Mouse (Mus musculus) heart, embryonic 10.5 days (tissue): ENCODE data around the gene Unc45b. TPM values are rescaled to one million over a fixed set of nuclear protein-coding genes. Genes with fewer than 3 reads are reported as not detected.
"Not testable (repeated sequence)": the region's sequence is repeated elsewhere in the genome, so short reads cannot be mapped to it uniquely, and the experiment has no call there.

Experiments used
- DNase-seq: peaks from one replicate; pipeline ENCODE4 v3.0.0-alpha.2; 2017; ENCODE audit warnings: low spot score
- H3K27ac ChIP-seq: fragments of 300-500 bp; sonication (generic); 2 replicates; pipeline ENCODE4 v1.5.1; 2016; ENCODE audit warnings: mild to moderate bottlenecking
- H3K27me3 ChIP-seq: fragments of 300-500 bp; sonication (generic); 2 replicates; pipeline ENCODE4 v1.6.1; 2016; ENCODE audit warnings: mild to moderate bottlenecking; ENCODE audit not compliant: poor library complexity, insufficient read depth, severe bottlenecking
- H3K36me3 ChIP-seq: fragments of 300-500 bp; sonication (generic); 2 replicates; pipeline ENCODE4 v1.6.1; 2016; ENCODE audit warnings: mild to moderate bottlenecking, moderate library complexity
- H3K4me1 ChIP-seq: fragments of 300-500 bp; sonication (generic); 2 replicates; pipeline ENCODE4 v1.6.1; 2016; ENCODE audit warnings: mild to moderate bottlenecking
- H3K4me3 ChIP-seq: fragments of 300-500 bp; sonication (generic); 2 replicates; pipeline ENCODE4 v1.5.1; 2016; ENCODE audit warnings: mild to moderate bottlenecking, moderate library complexity
- H3K9me3 ChIP-seq: fragments of 300-500 bp; sonication (generic); 2 replicates; pipeline ENCODE4 v1.6.1; 2016; ENCODE audit warnings: mild to moderate bottlenecking, moderate library complexity
- WGBS: fragments of 180-500 bp; shearing (Covaris S2); methylation state at CpG from one replicate; pipeline ENCODE4 v1.1.7; 2016; 5-methylcytosine and 5-hydroxymethylcytosine counted together
- polyA plus RNA-seq: library from polyadenylated mRNA; unstranded; fragments of >200 nt; fragmentation: Nextera tagmentation; extraction: Ambion mirVana; gene quantifications from 2 replicates; pipeline ENCODE4 v1.2.1, GENCODE M21; 2016

Unc45b gene
- polyA plus RNA-seq, 1 experiment from 2014 or later = 185 TPM

GRCm38 (mm10) chr11:82931161-82931560 lies 20.8 kb downstream of the Unc45b start:
- peak overlapping the region; percentile 59 for H3K4me3 ChIP-seq
- H3K27me3 ChIP-seq = peaks cover 59% of the 10 kb centered on the region
- not testable (repeated sequence) for DNase-seq, H3K9me3 ChIP-seq
- H3K27ac ChIP-seq = peak overlapping the region; percentile 56; the same call in 1 of the 2 replicates
- WGBS = 3% methylated on average over 61 of the region's 63 CpGs
- H3K36me3 ChIP-seq = peaks cover 82% of the 10 kb centered on the region
- H3K4me1 ChIP-seq = peaks cover 13% of the 10 kb centered on the region; the same call in 1 of the 2 replicates

GRCm38 (mm10) chr11:82931671-82932450 lies 21.5 kb downstream of the Unc45b start:
- Histone ChIP-seq H3K36me3 (peaks cover 82% of the 10 kb centered on the region), H3K27ac (peak overlapping the region; percentile 56; the same call in 1 of the 2 replicates), H3K4me1 (peaks cover 13% of the 10 kb centered on the region; the same call in 1 of the 2 replicates), H3K4me3 (peak overlapping the region; percentile 59), H3K27me3 (peaks cover 66% of the 10 kb centered on the region)
- WGBS = 4% methylated on average over 114 of the region's 119 CpGs
- not testable (repeated sequence) for H3K9me3 ChIP-seq, DNase-seq

- DNase-seq = no peak
- Histone ChIP-seq H3K27ac (no peak overlapping the region), H3K4me1 (peaks cover 13% of the 10 kb centered on the region; the same call in 1 of the 2 replicates), H3K27me3 (peaks cover 61% of the 10 kb centered on the region), H3K4me3 (peak overlapping the region; percentile 59), H3K9me3 (no peaks in the 10 kb centered on the region), H3K36me3 (peaks cover 82% of the 10 kb centered on the region)
- 24% methylated on average over 29 of the region's 29 CpGs for WGBS
These were observed 22.8 kb downstream of the Unc45b start for GRCm38 (mm10) chr11:82933186-82933585.

GRCm38 (mm10) chr11:82943336-82943735 lies 33.0 kb downstream of the Unc45b start:
- DNase-seq = no peak
- 0 out of 2 replicates have a peak, but pooled peaks cover 3% of the 10 kb centered on the region for H3K27me3 ChIP-seq
- H3K9me3 ChIP-seq = no peaks in the 10 kb centered on the region
- H3K27ac ChIP-seq = no peak overlapping the region
- peaks cover 48% of the 10 kb centered on the region for H3K36me3 ChIP-seq
- no peak overlapping the region for H3K4me3 ChIP-seq
- no peaks in the 10 kb centered on the region for H3K4me1 ChIP-seq
- 65% methylated on average over 6 of the region's 6 CpGs for WGBS

- H3K4me3 ChIP-seq = no peak overlapping the region
- peaks cover 18% of the 10 kb centered on the region for H3K27me3 ChIP-seq
- no peak overlapping the region for H3K27ac ChIP-seq
- no peaks in the 10 kb centered on the region for H3K4me1 ChIP-seq
- 9% methylated on average over 2 of the region's 2 CpGs for WGBS
- peaks cover 25% of the 10 kb centered on the region for H3K36me3 ChIP-seq
- no peak for DNase-seq
- H3K9me3 ChIP-seq = no peaks in the 10 kb centered on the region
These were observed 35.3 kb downstream of the Unc45b start for GRCm38 (mm10) chr11:82945636-82946035.

- H3K27me3 ChIP-seq = peaks cover 33% of the 10 kb centered on the region
- DNase-seq = no peak
- WGBS = 54% methylated on average over 4 of the region's 4 CpGs
- H3K27ac ChIP-seq = no peak overlapping the region
- peaks cover 9% of the 10 kb centered on the region for H3K36me3 ChIP-seq
- H3K4me1 ChIP-seq = peaks cover 15% of the 10 kb centered on the region
- no peak overlapping the region for H3K4me3 ChIP-seq
- no peaks in the 10 kb centered on the region for H3K9me3 ChIP-seq
These were observed 37.1 kb downstream of the Unc45b start for GRCm38 (mm10) chr11:82947457-82947856.

GRCm38 (mm10) chr11:82949036-82949435 lies 38.7 kb downstream of the Unc45b start:
- Histone ChIP-seq H3K4me3 (no peak overlapping the region), H3K36me3 (no peaks in the 10 kb centered on the region), H3K27ac (no peak overlapping the region), H3K27me3 (peaks cover 47% of the 10 kb centered on the region), H3K9me3 (no peaks in the 10 kb centered on the region), H3K4me1 (peaks cover 17% of the 10 kb centered on the region)
- WGBS = 77% methylated on average over 9 of the region's 9 CpGs
- no peak for DNase-seq

GRCm38 (mm10) chr11:82950736-82951481 lies 40.6 kb downstream of the Unc45b start, which contains the start of gene Slfn5:
Gene Slfn5 (plus strand): TSS chr11:82951349.
- Histone ChIP-seq H3K4me3 (peak within 1 kb of the TSS; percentile 48), H3K27me3 (peaks cover 54% of the 10 kb centered on the region), H3K36me3 (no peaks in the 10 kb centered on the region), H3K9me3 (no peaks in the 10 kb centered on the region), H3K4me1 (peaks cover 17% of the 10 kb centered on the region), H3K27ac (no peak within 1 kb of the TSS)
- no peak for DNase-seq
- WGBS = 8% methylated on average over 10 of the region's 10 CpGs

- Histone ChIP-seq H3K36me3 (no peaks in the 10 kb centered on the region), H3K9me3 (no peaks in the 10 kb centered on the region), H3K4me1 (peaks cover 17% of the 10 kb centered on the region), H3K27me3 (peaks cover 54% of the 10 kb centered on the region), H3K4me3 (peak overlapping the region; percentile 48), H3K27ac (no peak overlapping the region)
- DNase-seq = no peak
- 4% methylated on average over 28 of the region's 28 CpGs for WGBS
These were observed 41.7 kb downstream of the Unc45b start for GRCm38 (mm10) chr11:82951865-82952611.

- peaks cover 17% of the 10 kb centered on the region for H3K4me1 ChIP-seq
- no peaks in the 10 kb centered on the region for H3K9me3 ChIP-seq
- H3K27ac ChIP-seq = no peak overlapping the region
- H3K36me3 ChIP-seq = no peaks in the 10 kb centered on the region
- H3K4me3 ChIP-seq = peak overlapping the region; percentile 48; the same call in 1 of the 2 replicates
- DNase-seq = no peak
- peaks cover 54% of the 10 kb centered on the region for H3K27me3 ChIP-seq
- WGBS = 56% methylated on average over 9 of the region's 9 CpGs
These were observed 42.5 kb downstream of the Unc45b start for GRCm38 (mm10) chr11:82952612-82953542.

GRCm38 (mm10) chr11:82954631-82955030 lies 44.3 kb downstream of the Unc45b start:
- no peak overlapping the region for H3K4me3 ChIP-seq
- H3K27ac ChIP-seq = no peak overlapping the region
- peaks cover 17% of the 10 kb centered on the region for H3K4me1 ChIP-seq
- no peaks in the 10 kb centered on the region for H3K9me3 ChIP-seq
- 69% methylated on average over 6 of the region's 6 CpGs for WGBS
- no peaks in the 10 kb centered on the region for H3K36me3 ChIP-seq
- peaks cover 45% of the 10 kb centered on the region for H3K27me3 ChIP-seq
- no peak for DNase-seq

GRCm38 (mm10) chr11:82956925-82957324 lies 46.6 kb downstream of the Unc45b start:
- DNase-seq = no peak
- no peaks in the 10 kb centered on the region for H3K36me3 ChIP-seq

More at GRCm38 (mm10) chr11:82956925-82957324, 46.6 kb downstream of the Unc45b start:
- no peaks in the 10 kb centered on the region for H3K9me3 ChIP-seq
- H3K27me3 ChIP-seq = peaks cover 30% of the 10 kb centered on the region
- no peak overlapping the region for H3K4me3 ChIP-seq
- WGBS = 66% methylated on average over 10 of the region's 10 CpGs
- peaks cover 7% of the 10 kb centered on the region for H3K4me1 ChIP-seq
- H3K27ac ChIP-seq = no peak overlapping the region
